ENCODE assay signal across 8 mouse cellular contexts in the genomic region with DNA sequence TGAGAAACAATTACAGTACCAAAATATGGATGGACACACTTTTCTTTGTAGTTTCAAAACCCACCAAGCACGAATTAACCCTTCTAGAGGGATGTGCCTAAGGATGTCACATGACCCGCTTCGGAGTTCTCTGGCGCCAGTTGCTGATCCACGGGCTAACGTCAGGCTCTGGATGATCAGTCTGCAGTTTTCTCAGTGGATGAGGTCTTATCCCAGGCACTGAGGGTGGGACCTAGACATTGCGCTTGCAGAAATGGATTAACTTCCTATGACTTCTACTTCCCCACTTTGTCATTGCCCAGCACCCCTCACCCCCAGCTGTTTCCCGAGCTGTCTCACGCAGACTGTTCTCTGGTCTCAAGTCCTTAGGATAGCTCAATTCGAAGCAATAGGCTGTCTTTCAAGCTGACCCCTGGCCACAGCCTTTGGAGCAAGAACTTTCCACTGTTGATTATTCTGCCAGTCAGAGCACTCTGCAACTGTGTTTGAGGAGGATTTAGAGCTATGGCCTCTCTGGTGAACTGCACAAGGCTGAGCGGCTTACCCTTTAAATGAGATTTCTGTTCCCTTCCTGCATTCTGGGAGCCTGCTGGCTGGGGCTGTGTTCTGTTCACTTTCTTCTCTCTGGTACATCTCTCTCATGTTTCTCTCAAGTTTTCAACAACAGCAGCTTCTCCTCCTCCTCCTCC. TPM values are rescaled to one million over a fixed set of nuclear protein-coding genes. Genes with fewer than 3 reads are reported as not detected.
DNase-seq lines count a peak whose midpoint lies in the region; ATAC-seq lines count a peak whose summit lies in the region.
"Had no signal": no experiment of that assay in that cellular context is flagged by ENCODE, and none has a peak within 500 bp of the region (broad histone marks: within the 10 kb centered on the region; RNA-seq: fewer than 3 reads in every experiment).

No protein-coding gene starts in this region.

- peak; percentile 84 for ATAC-seq in lung, embryonic 16.5 days (ENCODE audit: low read depth)
- peak; percentile 81 for ATAC-seq in hindbrain, embryonic 12.5 days (ENCODE audit: low FRiP score)
- ATAC-seq in megakaryocyte progenitor cell, adult 5-6 weeks (replicated peaks; ENCODE audit: poor library complexity), result peak; percentile 46; the same call in 1 of the 2 replicates

- H3K36me3 ChIP-seq in lung, embryonic 16.5 days (ENCODE audit: control insufficient read depth, insufficient read depth, low read length), result peaks cover 8% of the 10 kb centered on the region
- 0 out of 2 replicates have a peak, but pooled peaks cover 8% of the 10 kb centered on the region for H3K36me3 ChIP-seq in hindbrain, embryonic 12.5 days

- H3K9ac ChIP-seq in lung, embryonic 16.5 days (ENCODE audit: low read length), result peak overlapping the region; percentile 62
- H3K9ac ChIP-seq in hindbrain, embryonic 12.5 days, result peak overlapping the region; percentile 33; the same call in 1 of the 2 replicates

- H3K27me3 ChIP-seq in lung, embryonic 16.5 days (ENCODE audit: control insufficient read depth, insufficient read depth, low read depth, low read length), result no peaks in the 10 kb centered on the region
- no peaks in the 10 kb centered on the region for H3K27me3 ChIP-seq in hindbrain, embryonic 12.5 days

- H3K4me3 ChIP-seq in lung, embryonic 16.5 days (ENCODE audit: low read length), result peak overlapping the region; percentile 40
- H3K4me3 ChIP-seq in hindbrain, embryonic 12.5 days, result peak overlapping the region; percentile 15

- no peak overlapping the region for H3K27ac ChIP-seq in lung, embryonic 16.5 days (ENCODE audit: low read length)
- no peak overlapping the region for H3K27ac ChIP-seq in hindbrain, embryonic 12.5 days

- H3K9me3 ChIP-seq in lung, embryonic 16.5 days (ENCODE audit: control insufficient read depth, low read length), result no peaks in the 10 kb centered on the region
- no peaks in the 10 kb centered on the region for H3K9me3 ChIP-seq in hindbrain, embryonic 12.5 days (replicated peaks)

- no peak for DNase-seq in lung, postnatal 36 days
- DNase-seq in c-Kit-positive CD71-positive TER-119-negative erythroid progenitor cells, embryonic 14.5 days (ENCODE audit: low read depth), result peak; percentile 11
- DNase-seq in ovary, postnatal 10 days (ENCODE audit: low spot score), result no peak
- DNase-seq in layer of hippocampus, postnatal 14 days (ENCODE audit: low spot score in 2 of 2), result no peak

- peak overlapping the region; percentile 67 for H3K4me2 ChIP-seq in lung, embryonic 16.5 days (ENCODE audit: low read depth, low read length)
- peak overlapping the region; percentile 46 for H3K4me2 ChIP-seq in hindbrain, embryonic 12.5 days (replicated peaks)

- peaks cover 2% of the 10 kb centered on the region; the same call in 1 of the 2 replicates for H3K4me1 ChIP-seq in lung, embryonic 16.5 days (replicated peaks; ENCODE audit: control insufficient read depth, insufficient read depth, low read length)
- H3K4me1 ChIP-seq in hindbrain, embryonic 12.5 days, result peaks cover 8% of the 10 kb centered on the region

- WGBS in lung, embryonic 16.5 days, result 2% methylated on average over 11 of the region's 11 CpGs
- 6% methylated on average over 11 of the region's 11 CpGs for WGBS in hindbrain, embryonic 12.5 days

RNA-seq across cellular contexts. Expression of a gene that starts 7.6 kb away (rescaled TPM):
- not detected in 2 replicates for polyA plus RNA-seq in lung, embryonic 16.5 days (2015; fragmentation: Nextera tagmentation; extraction: Ambion mirVana)
- polyA plus RNA-seq in hindbrain, embryonic 12.5 days (2016; fragmentation: Nextera tagmentation; extraction: Ambion mirVana), result not detected in 2 replicates
- total RNA-seq in megakaryocyte progenitor cell, adult 5-6 weeks (2015), result not detected in 2 replicates
- not detected in 2 replicates for total RNA-seq in megakaryocyte progenitor cell, adult 5-6 weeks (2017)
- not detected for total RNA-seq in layer of hippocampus, postnatal 14 days (2021)
- total RNA-seq: heart, adult 18-20 months had no signal

RNA-seq across cellular contexts. Expression of a gene that starts 26.7 kb away (rescaled TPM):
- 0.09 TPM in 1 of 2 replicates, not detected in the other for polyA plus RNA-seq in lung, embryonic 16.5 days (2015; fragmentation: Nextera tagmentation; extraction: Ambion mirVana)
- not detected in 2 replicates for polyA plus RNA-seq in hindbrain, embryonic 12.5 days (2016; fragmentation: Nextera tagmentation; extraction: Ambion mirVana)
- total RNA-seq in megakaryocyte progenitor cell, adult 5-6 weeks (2015), result not detected in 2 replicates
- not detected in 2 replicates for total RNA-seq in megakaryocyte progenitor cell, adult 5-6 weeks (2017)
- total RNA-seq in layer of hippocampus, postnatal 14 days (2021), result 1 to 10 TPM; 7.8 to 9.7 TPM

Comparison
In these comparisons a context has a peak if more than half of its experiments do, and no peak if none do; other contexts are left out.
1. RNA of a gene that starts 26.7 kb away (total RNA-seq): 7.8 to 9.7 TPM in layer of hippocampus, postnatal 14 days; not detected in megakaryocyte progenitor cell, adult 5-6 weeks; every median in the first group is over 4 times any median in the second.
2. Peak in every context shown above with its lines, with median percentiles within 50 percentile points of each other: ATAC-seq.